Mouse (Mus musculus) embryonic facial prominence, embryonic 15.5 days (tissue): Measurements from ENCODE around the gene Trub1. TPM values are rescaled to one million over a fixed set of nuclear protein-coding genes. Genes with fewer than 3 reads are reported as not detected.

Experiments
- ATAC-seq: fragments of 200-750 bp; cut with Nextera tagmentation; 2 replicates; pipeline ENCODE4 v1.8.0; 2017; ENCODE audit warnings: low read depth, moderate TSS enrichment; ENCODE audit not compliant: insufficient number of reproducible peaks, low FRiP score, low TSS enrichment
- H3K27ac ChIP-seq: fragments of 300-500 bp; sonication (generic); replicated peaks from 2 replicates; pipeline ENCODE4 v1.5.1; 2015; ENCODE audit warnings: mild to moderate bottlenecking, inconsistent platforms
- H3K27me3 ChIP-seq: fragments of 300-500 bp; sonication (generic); 2 replicates; pipeline ENCODE4 v1.6.1; 2015; ENCODE audit warnings: inconsistent platforms
- H3K36me3 ChIP-seq: fragments of 300-500 bp; sonication (generic); 2 replicates; pipeline ENCODE4 v1.6.1; 2015; ENCODE audit warnings: mild to moderate bottlenecking, inconsistent platforms
- H3K4me1 ChIP-seq: fragments of 300-500 bp; sonication (generic); 2 replicates; pipeline ENCODE4 v1.6.1; 2015; ENCODE audit warnings: inconsistent platforms
- H3K4me2 ChIP-seq: fragments of 300-500 bp; sonication (generic); replicated peaks from 2 replicates; pipeline ENCODE4 v1.6.1; 2015; ENCODE audit warnings: mild to moderate bottlenecking, inconsistent platforms
- H3K4me3 ChIP-seq: fragments of 300-500 bp; sonication (generic); replicated peaks from 2 replicates; pipeline ENCODE4 v1.5.1; 2015; ENCODE audit warnings: mild to moderate bottlenecking, inconsistent platforms
- H3K9ac ChIP-seq: fragments of 300-500 bp; sonication (generic); 2 replicates; pipeline ENCODE4 v1.6.1; 2015; ENCODE audit warnings: inconsistent platforms
- H3K9me3 ChIP-seq: fragments of 300-500 bp; sonication (generic); replicated peaks from 2 replicates; pipeline ENCODE4 v1.6.1; 2016; ENCODE audit warnings: inconsistent platforms
- WGBS: fragments of 180-500 bp; shearing (Covaris S2); methylation state at CpG from one replicate; pipeline ENCODE4 v1.1.7; 2015; 5-methylcytosine and 5-hydroxymethylcytosine counted together
- polyA plus RNA-seq: library from polyadenylated mRNA; unstranded; fragments of >200 nt; fragmentation: Nextera tagmentation; extraction: Ambion mirVana; gene quantifications from 2 replicates; pipeline ENCODE4 v1.2.1, GENCODE M21; 2015

Gene Trub1
- polyA plus RNA-seq, 1 experiment from 2014 or later = 24.1 TPM

- 27% methylated on average over 17 of the region's 17 CpGs for WGBS
- no peak overlapping the region for H3K27ac ChIP-seq
- H3K36me3 ChIP-seq = no peaks in the 10 kb centered on the region
- H3K9me3 ChIP-seq = no peaks in the 10 kb centered on the region
- H3K9ac ChIP-seq = no peak overlapping the region
- H3K4me2 ChIP-seq = peak overlapping the region; percentile 15; the same call in 1 of the 2 replicates
- ATAC-seq = peak; percentile 73
- peaks cover 10% of the 10 kb centered on the region for H3K4me1 ChIP-seq
- no peak overlapping the region for H3K4me3 ChIP-seq
- H3K27me3 ChIP-seq = no peaks in the 10 kb centered on the region
Observed at GRCm38 (mm10) chr19:57523363-57523762, 70.7 kb downstream of the Trub1 start.

GRCm38 (mm10) chr19:57525693-57526092, 73.0 kb downstream of the Trub1 start:
- Histone ChIP-seq H3K4me2 (no peak overlapping the region), H3K4me1 (peaks cover 10% of the 10 kb centered on the region), H3K4me3 (no peak overlapping the region), H3K27ac (no peak overlapping the region), H3K9ac (no peak overlapping the region), H3K9me3 (no peaks in the 10 kb centered on the region), H3K36me3 (no peaks in the 10 kb centered on the region), H3K27me3 (no peaks in the 10 kb centered on the region)
- no peak for ATAC-seq
- 65% methylated on average over 2 of the region's 2 CpGs for WGBS

GRCm38 (mm10) chr19:57530212-57530611, 77.5 kb downstream of the Trub1 start:
- WGBS = 89% methylated on average over 4 of the region's 4 CpGs
- H3K9ac ChIP-seq = no peak overlapping the region
- no peaks in the 10 kb centered on the region for H3K4me1 ChIP-seq
- no peak for ATAC-seq
- no peaks in the 10 kb centered on the region for H3K27me3 ChIP-seq
- no peaks in the 10 kb centered on the region for H3K9me3 ChIP-seq
- no peak overlapping the region for H3K4me2 ChIP-seq
- no peak overlapping the region for H3K27ac ChIP-seq
- H3K36me3 ChIP-seq = no peaks in the 10 kb centered on the region
- H3K4me3 ChIP-seq = no peak overlapping the region

- no peaks in the 10 kb centered on the region for H3K4me1 ChIP-seq
- H3K27me3 ChIP-seq = no peaks in the 10 kb centered on the region
- 61% methylated on average over 7 of the region's 7 CpGs for WGBS
- no peaks in the 10 kb centered on the region for H3K36me3 ChIP-seq
- H3K9me3 ChIP-seq = no peaks in the 10 kb centered on the region
- no peak for ATAC-seq
- H3K9ac ChIP-seq = no peak overlapping the region
- H3K27ac ChIP-seq = no peak overlapping the region
- H3K4me2 ChIP-seq = no peak overlapping the region
- no peak overlapping the region for H3K4me3 ChIP-seq
Observed at GRCm38 (mm10) chr19:57534262-57534661, 81.5 kb downstream of the Trub1 start.

GRCm38 (mm10) chr19:57536512-57536911, 83.8 kb downstream of the Trub1 start:
- H3K9me3 ChIP-seq = no peaks in the 10 kb centered on the region
- WGBS = 32% methylated on average over 5 of the region's 5 CpGs
- H3K27me3 ChIP-seq = no peaks in the 10 kb centered on the region
- no peak overlapping the region for H3K27ac ChIP-seq
- no peaks in the 10 kb centered on the region for H3K36me3 ChIP-seq
- no peaks in the 10 kb centered on the region for H3K4me1 ChIP-seq
- no peak overlapping the region for H3K9ac ChIP-seq
- no peak overlapping the region for H3K4me3 ChIP-seq
- H3K4me2 ChIP-seq = no peak overlapping the region
- ATAC-seq = no peak

GRCm38 (mm10) chr19:57537510-57538182, 84.9 kb downstream of the Trub1 start:
- ATAC-seq = no peak
- H3K27ac ChIP-seq = no peak overlapping the region
- H3K9me3 ChIP-seq = no peaks in the 10 kb centered on the region
- H3K4me2 ChIP-seq = no peak overlapping the region
- H3K4me1 ChIP-seq = no peaks in the 10 kb centered on the region
- 65% methylated on average over 7 of the region's 7 CpGs for WGBS
- no peaks in the 10 kb centered on the region for H3K27me3 ChIP-seq
- no peak overlapping the region for H3K9ac ChIP-seq
- H3K36me3 ChIP-seq = no peaks in the 10 kb centered on the region
- H3K4me3 ChIP-seq = no peak overlapping the region

GRCm38 (mm10) chr19:57540118-57540517, 87.4 kb downstream of the Trub1 start:
- Histone ChIP-seq H3K4me2 (no peak overlapping the region), H3K36me3 (no peaks in the 10 kb centered on the region), H3K9ac (no peak overlapping the region), H3K4me1 (peaks cover 12% of the 10 kb centered on the region), H3K9me3 (no peaks in the 10 kb centered on the region), H3K27ac (no peak overlapping the region), H3K27me3 (no peaks in the 10 kb centered on the region), H3K4me3 (no peak overlapping the region)
- ATAC-seq = no peak
- 93% methylated on average over 11 of the region's 11 CpGs for WGBS

Other genes with a start within 250 kb of the Trub1 start
- 67.7 and 71.3 TPM in 2 replicates for gene Ablim1, start 138.0 kb upstream of the Trub1 start, polyA plus RNA-seq
- 15.3 and 16.3 TPM in 2 replicates for gene Fam160b1, start 92.2 kb upstream of the Trub1 start, polyA plus RNA-seq
- gene Atrnl1, start 158.1 kb downstream of the Trub1 start, polyA plus RNA-seq = 7.1 and 8.0 TPM in 2 replicates